Mouse (Mus musculus) urinary bladder, postnatal 14 days (tissue): ENCODE measurements around the gene Trim80.

Source experiments
- DNase-seq: peaks from one replicate; pipeline ENCODE4 v3.0.0; 2021; ENCODE audit warnings: low spot score

Trim80 gene

DNA sequence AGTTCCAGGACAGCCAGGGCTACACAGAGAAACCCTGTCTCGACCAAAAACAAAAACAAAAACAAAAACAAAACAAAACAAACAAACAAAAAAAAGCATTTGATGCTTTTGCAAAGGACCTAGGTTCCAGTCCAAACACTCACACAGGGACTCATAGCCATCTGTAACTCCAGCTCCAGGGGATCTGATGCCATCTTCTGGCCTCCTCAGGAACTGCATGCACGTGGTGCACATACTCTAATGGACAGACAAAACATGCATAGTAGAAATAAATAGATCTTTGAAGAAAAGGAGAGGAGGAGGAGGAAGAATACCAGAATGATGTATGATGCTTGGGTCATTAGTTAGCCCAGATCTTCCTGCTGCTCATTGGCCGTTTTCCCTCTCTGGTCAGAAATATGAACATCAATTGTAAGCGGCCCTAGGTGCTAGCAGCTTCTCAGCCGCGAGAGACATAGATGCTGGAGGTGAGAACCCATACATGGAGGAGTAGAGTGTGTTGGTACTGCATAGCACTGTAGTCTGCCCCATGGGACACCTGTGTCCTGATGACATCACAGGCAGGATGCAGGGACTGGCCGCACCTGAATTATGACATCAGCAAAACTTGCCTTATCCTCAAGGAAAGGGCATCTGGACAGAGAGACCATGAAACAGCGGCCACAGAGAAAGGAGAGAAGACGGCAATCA lies at the start of gene Trim80:
Trim80 (plus strand) TSS at position 640 of the 690 bp plus-strand sequence.
- no peak for DNase-seq

DNA sequence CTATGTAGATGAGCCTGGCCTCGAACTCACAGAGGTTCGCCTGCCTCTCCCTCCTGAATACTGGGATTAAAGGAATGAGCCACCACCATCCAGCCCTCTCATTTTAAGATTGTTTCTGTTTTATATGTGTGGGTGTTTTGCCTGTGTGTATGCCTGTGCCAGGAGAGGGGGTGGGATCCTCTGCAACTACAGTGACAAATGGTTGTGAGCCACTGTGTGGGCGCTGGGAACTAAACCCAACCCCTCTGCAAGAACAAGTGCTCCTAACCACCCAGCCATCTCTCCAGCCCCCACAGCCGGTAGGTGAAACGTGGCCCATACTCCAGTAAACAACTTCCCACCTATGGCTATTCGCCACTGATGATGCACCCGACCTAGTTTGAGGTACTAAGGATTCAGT lies 49.0 kb upstream of the Trim80 start:
- no peak for DNase-seq

DNA sequence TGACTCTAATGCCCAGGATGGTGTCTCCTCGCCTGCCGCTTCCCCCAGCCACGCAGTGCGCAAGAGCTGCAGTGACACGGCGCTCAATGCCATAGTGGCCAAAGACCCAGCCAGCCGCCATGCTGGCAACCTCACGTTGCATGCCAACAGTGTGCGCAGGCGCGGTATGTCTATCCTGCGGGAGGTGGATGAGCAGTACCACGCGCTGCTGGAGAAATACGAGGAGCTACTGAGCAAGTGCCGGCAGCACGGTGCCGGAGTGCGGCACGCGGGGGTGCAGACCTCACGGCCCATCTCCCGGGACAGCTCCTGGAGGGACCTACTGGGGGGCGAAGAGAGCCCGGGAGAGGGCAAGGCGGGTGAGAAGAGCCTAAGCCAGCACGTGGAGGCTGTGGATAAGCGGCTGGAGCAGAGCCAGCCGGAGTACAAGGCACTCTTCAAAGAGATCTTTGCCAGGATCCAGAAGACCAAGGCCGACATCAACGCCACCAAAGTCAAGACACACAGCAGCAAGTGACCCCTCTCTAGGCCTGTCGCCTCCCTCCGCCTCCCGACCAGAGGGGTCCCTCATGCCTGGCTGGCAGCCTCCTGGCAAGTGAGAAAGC lies 46.5 kb upstream of the Trim80 start:
- no peak for DNase-seq

DNA sequence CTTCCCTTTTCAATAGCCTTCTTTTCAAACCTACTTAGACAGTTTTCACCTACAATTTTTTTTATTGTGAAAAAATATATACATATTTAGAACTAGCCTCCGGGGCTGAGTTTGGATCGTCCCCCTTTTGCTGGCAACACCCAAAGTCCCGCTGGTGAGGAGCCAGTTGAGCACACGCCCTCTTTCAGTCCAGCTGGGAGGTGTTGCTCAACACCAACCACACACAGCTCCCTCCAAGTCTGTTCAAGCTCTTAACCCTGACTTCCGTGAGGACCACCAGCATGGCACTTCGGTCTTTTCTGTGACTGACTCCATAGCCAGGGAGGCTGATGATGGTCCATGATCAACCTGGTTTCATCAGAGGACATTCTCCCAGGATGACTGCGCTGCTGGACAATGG lies 42.3 kb upstream of the Trim80 start:
- DNase-seq, result peak; percentile 41

DNA sequence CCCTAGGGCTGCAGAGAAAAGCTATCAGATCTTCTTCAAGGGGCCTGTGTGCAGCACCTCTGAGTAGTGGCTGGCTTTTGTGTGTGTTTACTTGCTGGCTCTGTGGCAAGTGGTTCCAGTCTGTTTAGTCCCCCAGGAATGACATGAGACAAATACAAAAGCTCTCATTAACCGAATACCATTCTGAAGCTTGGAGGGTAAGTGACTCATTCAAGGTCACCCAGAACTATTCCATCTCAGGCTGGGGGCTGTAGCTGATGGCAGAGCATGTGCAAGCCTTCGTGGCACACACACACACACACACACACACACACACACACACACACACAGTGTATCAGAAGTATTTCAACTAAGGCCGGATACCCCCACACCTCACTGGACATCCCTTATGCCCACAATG lies 40.2 kb upstream of the Trim80 start:
- no peak for DNase-seq

DNA sequence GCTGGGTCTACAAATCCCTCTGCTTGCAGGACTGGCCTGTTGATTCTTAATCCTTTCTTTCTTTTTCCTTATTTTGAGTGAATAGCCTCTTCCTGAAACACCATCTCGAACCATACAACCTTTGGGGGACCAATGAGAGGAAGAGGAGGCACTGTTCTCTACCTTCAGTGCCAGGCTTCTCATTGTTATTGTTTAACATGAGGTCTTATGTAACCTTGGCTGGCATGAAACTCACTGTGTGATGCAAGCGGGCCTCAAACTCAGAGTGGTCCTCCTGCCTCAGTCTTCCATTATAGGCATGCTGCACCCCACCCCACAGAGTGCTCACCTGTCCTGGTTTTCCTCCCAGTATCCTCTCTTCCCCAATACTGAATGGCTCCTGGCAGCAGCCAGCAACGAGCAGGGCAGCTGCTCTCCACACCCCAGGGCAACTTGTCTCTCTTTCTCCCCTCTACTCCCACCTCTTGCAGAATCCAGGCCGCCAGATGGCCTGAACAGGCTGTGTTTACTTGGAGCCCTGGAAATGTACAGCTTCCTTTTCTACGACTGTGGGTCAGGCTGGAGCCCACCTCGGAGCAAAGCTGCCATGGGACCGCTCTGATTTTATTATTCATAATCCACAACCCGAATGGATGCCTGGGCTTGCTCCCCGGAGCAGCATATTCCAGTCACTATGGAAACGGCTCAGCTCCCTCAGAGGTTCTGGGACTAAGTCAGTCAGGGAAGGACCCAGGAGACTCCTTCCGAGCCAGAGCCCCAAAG lies 39.5 kb upstream of the Trim80 start:
- no peak for DNase-seq

DNA sequence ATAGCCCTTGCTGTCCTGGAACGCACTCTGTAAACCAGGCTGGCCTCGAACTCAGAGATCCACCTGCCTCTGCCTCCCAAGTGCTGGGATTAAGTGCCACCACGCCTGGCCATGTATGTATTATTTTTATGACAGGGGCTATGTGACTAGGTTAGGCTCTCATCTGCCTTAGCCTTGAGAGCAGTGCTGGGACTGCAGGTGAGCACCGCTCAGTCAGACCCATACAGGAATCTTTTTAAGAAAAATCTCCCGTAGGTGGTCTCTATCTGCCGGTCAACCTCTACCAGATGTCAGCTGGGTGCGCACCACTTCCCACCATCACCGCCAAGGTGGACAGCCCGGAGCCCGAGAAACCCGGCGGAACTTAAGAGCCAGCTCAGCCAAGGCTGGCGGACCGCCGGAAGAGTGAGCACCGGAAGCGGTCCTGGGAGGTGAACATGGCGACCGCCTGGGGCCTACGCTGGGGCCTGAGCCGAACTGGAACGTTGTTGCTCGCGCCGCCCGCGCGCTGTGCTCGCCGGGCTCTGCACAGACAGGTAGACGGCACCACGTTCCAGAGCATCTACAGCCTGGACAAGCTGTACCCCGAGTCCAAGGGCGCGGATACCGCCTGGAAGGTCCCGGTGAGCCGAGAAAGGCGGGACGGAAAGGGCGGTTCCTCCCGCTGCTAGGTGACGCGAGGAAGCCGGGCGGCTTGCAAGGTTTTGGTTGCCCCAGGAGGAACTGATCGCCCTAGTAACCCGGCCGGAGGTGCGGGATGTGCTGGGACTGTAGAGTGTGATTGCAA lies 36.8 kb upstream of the Trim80 start, which contains the start of gene Mrpl58:
Mrpl58 (plus strand) TSS at position 415 of the 787 bp plus-strand sequence.
- DNase-seq, result peak; percentile 84

DNA sequence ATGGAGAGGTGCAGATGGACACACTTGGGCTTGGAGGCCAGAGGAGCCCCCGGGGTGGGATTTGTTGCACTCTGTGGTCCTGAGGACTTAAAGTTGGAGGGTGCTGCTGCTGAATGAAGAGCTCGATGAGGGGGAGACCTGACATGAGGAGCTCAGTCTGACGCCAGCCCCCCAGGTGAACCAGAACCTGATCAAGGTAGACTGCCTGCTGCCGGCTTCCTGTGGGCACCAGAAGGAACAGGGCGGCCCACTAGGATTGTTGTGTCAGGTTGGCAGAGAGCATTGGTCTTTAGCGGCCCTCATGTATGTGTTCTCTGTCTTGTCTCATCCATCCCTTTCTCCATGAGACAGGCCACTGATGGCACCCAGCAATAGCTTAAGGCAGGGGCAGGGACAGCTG lies 34.6 kb upstream of the Trim80 start:
- no peak for DNase-seq

DNA sequence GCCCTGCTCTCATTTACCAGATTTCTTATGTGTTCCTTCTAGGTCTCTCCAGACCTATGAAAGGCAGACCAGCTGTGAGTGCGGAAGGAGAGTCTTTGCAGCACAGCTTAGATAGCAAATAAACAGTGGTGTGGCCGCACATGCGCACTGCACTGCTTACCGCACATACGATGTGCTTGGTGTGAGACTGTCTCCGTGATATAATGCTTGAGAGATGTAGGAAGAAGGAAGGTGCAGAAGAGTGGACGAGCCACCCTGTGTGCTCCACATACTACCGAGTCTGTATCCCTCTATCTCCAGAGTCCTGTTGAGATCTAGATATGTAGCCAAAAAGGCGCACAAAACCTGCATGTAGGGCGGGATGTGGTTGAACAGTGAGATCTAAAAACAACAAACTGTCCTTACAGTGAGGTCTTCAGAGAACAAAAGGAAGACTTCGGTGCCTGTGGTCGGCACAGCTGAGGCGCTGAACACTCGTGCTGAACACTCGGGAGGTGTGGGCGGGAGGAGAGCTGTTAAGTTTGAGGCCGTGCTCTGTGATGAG lies 33.4 kb upstream of the Trim80 start:
- DNase-seq, result no peak

DNA sequence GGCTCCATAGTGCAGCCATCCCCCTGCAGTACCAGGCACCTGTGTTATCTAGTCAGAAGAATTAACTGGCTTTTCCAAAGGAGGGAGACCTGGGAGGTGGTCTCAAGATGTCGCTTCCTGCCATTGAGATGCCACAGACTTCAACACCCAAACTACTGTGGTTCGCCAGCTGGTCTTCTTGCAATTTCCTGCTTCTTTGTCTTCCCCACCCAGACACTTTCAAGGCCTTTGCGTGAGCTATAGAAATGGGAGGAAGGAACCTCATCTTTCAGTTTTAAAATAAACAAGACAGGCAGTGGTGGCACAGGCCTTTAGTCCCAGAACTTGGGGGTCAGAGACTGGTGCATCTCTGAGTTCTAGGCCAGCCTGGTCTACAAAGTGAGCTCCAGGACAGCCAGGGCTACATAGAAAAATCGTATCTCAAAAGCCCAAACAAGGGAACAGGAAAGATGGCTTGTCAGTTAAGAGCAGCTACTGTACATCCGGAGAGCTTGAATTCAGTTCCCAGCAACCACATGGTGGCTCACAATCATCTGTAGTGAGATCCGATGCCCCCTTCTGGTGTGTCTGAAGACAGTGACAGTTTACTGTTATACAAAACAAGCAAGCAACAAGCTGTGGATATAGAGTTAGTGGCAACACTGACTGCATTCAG lies 32.0 kb upstream of the Trim80 start:
- no peak for DNase-seq

DNA sequence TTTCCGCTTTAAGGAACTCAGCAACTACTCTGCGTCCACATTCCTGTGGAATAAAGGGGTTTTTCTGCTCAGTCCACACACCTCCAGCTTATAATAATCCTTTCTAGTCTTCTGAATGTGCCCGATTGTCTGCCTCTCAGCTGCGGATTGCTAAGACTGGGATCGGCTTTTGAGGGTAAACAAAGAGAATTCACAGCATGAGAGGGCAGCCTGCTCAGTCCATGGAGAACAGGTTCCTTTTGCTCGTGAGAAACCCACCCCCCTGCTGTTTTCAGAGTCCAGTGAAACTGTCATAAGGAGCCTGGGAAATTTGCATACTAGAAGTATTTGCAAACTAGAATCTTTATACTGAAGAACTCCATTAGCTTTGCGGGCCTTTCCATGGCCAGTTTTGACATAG lies 30.8 kb upstream of the Trim80 start:
- DNase-seq, result no peak

DNA sequence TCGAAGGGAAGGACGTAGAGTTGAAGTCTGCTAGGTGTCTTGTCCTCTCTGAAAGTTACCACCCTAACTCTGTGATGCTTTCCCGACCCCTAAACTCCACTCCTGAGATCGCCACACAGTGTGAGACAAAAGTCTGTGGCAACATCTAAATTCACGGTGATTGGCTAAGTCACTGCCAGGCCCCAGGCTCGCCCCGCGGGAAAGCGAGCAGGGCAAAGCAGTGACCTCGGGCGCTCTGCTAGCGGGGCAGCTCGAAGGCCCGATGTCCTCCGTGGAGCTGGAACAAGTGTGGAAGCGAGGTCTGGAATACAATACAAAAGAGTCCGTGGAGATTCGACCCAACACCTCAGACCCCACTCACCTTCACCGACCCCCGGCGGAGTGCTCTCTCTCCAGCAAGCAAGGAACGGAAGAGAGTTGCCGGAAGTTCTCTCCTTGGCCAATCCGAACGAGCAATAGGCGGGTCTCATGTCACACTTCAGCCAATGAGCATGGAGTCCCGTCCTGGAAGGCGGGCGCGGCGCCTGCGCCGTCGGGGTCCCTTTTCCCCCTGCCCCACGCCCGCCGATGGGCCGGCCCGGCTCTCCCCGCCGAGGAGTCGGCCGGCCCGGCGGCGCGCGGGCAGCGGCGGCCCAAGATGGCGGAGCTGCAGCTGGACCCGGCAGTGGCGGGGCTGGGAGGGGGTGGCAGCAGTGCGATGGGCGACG lies 20.7 kb upstream of the Trim80 start, which contains the start of the genes Atp5h and Kctd2:
Atp5h (minus strand) TSS at position 432 of the 707 bp plus-strand sequence.
Kctd2 (plus strand) TSS at position 598 of the 707 bp plus-strand sequence.
- peak; percentile 93 for DNase-seq

DNA sequence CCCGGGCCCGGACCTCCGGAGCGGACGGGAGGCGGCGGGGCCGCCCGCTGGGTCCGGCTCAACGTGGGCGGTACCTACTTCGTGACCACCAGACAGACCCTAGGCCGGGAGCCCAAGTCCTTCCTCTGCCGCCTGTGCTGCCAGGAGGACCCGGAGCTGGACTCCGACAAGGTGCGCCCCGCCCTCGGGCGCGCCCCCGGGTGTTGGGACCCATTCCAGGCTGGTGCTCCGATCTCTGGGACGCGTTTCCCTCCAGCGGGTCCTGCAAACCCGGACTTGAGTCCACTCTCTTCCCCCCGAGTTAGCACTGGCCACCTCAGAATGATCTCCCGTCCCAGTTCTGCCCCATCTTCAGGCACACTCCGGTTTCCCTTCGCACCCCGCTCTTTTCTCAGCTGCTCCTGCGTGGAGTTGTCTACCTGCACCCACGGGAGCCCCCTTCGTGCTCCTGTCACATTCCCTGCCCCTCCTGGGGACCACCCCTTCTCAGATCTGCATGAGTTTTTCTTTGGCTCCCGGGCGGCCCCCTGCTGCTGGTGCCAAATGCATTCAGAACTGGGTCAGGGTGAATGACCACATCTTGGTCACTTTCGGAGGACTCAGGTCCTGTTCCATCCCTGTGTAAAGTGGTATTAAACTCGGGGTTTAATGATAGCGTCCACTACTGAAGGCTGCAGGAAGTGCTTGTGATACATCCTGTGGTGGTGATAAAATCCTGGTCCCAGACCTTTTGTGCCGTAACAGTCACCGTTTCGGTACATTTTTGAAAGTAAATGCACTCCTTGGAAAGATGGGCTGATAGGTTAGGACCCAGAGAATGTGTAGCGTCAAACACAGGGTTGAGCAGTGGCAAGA lies 19.8 kb upstream of the Trim80 start:
- DNase-seq, result peak; percentile 66

DNA sequence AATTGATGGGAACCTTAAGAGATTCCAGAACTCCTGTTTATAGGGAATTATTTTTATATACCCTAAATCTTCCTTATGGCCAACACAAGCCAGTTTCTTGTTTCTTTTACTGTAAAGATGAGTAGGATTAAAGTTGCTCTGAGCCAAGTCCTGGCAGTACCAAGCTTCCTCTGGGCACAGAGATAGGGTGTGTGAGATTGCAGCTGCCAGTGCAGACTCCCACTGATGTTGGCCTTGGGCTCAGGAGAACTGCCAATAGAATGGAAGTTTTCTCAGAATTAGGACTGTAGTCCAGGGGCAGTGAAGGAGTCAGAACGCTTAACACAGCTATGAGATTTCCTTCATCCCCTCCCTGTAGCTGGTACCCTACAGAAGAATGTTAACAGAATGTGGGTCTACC lies 19.0 kb upstream of the Trim80 start:
- no peak for DNase-seq

DNA sequence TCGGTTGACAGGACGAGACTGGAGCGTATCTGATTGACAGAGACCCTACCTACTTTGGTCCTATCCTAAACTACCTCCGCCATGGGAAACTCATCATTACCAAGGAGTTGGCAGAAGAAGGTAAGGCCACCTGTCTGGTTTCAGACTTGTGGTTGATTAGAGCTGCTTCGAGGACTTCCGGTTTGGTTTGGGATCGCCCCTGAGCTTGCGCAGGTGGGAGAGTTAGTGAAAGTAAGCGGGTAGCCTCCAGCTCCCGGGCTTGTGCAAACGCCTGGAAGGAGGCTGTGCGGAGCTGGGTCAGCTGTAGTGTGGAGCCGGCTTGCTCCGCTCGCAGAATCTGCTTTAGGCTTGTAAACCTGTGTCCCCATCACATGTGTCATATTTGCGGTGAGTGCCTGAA lies 18.4 kb upstream of the Trim80 start:
- DNase-seq, result no peak

DNA sequence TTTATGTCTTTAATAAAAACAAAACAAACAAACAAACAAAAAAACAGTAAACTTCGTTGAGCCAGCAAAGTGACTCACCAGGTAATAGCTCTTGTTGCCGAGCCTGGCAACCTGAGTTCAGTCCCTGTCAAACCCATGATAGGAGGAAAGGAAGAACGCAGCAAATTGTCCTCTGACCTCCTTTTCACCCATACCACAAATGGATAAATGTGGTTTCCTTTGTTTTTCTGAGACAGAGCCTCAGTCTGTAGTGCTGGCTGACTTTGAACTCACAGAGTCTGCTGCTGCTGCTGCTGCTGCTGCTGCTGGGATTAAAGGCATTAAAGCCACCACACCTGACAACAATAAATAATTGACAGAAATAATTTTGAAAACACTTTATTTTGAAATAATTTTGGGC lies 17.3 kb upstream of the Trim80 start:
- no peak for DNase-seq

DNA sequence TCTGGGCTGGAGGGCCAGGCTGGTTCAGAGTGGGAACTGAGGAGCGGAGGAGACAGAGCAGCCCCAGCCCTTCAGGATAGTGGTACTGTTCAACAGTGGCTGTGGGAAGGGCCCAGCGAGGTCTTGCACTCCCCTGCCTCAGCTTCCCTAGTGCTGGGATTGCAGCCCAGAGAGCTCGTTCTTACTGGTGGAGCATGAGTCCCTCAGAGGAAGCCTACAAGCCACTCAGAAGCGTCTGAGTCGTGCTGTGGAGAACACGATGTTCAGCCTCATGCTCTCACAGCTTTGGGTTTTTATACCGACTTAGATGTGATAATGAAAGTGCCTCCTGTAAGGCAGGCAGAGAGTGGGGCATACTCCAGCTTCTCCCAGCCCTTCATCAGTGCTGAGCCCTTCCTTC lies 15.7 kb upstream of the Trim80 start:
- no peak for DNase-seq

DNA sequence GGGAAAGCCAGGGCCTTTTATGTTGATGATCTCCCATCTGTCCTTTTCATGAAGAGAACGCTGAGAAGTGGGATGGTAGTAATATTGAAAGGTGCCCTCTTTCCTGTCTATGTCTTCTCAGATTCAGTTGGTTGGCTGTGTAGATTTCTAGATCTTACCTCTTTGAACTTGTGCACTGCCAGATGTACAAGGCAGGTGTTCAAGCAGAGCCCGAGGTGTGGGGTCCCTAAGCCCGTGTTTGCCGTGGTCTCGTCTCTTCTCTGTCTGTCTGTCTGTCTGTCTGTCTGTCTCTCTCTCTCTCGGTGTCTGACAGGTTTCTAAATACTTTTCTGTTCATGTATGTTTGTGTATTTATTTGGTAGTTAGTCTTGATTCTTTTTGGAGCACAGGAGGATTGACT lies 14.7 kb upstream of the Trim80 start:
- DNase-seq, result no peak

DNA sequence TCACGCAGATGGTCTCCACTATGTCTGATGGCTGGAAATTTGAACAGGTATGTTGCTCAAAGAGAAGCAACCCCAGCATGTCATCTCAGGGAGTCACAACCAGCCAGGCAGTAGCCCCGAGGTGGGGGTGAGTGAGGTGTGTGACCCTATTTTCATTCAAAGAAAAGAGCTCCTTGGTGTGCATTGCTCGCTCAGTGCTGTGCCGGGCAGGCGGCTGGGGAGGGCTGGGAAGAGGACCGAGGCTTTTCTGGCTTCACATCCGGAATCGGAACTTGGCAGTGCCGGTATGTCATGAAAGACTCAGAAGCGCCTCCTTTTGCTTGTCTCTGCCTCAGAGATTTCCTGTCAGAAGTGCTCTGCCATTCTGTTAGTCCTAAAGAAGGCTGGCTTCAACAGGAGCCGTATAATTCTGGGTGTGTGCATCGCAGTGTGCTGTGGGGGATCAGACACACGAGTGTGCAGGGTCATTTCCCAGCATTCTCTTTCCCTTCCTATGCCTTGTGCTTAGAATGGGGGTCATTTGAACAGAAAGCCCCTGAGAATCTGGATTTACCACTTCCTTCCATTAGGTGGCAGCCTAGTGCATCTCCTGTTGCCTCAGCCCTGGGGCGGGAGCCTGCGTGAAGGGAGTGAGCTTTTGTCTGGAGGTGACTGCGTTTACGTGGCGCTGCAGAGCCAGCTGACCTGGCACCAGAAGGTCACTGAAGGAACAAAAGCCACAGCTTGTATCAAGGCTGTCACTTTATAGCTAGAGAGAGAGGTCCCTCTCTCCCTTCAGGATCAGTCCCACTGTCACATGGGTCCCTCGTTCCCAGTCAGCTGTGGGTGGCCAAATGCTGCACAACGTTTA lies 12.6 kb upstream of the Trim80 start:
- peak; percentile 59 for DNase-seq
